Mouse (Mus musculus) kidney, embryonic 14.5 days (tissue): ENCODE results near the gene Zfp524. TPM values are rescaled to one million over a fixed set of nuclear protein-coding genes. Genes with fewer than 3 reads are reported as not detected.
A peak's percentile ranks its signal among the peaks of the same experiment; 100 is the strongest.
"Not testable (repeated sequence)": the region's sequence is repeated elsewhere in the genome, so short reads cannot be mapped to it uniquely, and the experiment has no call there.

Experiments used
- ATAC-seq: fragments of 200-750 bp; cut with Nextera tagmentation; 2 replicates; pipeline ENCODE4 v1.8.0; 2017; ENCODE audit warnings: moderate number of reproducible peaks, mild to moderate bottlenecking, moderate TSS enrichment, moderate library complexity; ENCODE audit not compliant: low FRiP score, low TSS enrichment
- H3K27ac ChIP-seq: fragments of 300-500 bp; sonication (generic); 2 replicates; pipeline ENCODE4 v1.5.1; 2014; ENCODE audit warnings: low read depth, mild to moderate bottlenecking, low read length, moderate library complexity, mixed read lengths
- H3K27me3 ChIP-seq: fragments of 300-500 bp; sonication (generic); 2 replicates; pipeline ENCODE4 v1.6.1; 2014; ENCODE audit warnings: mild to moderate bottlenecking, low read length; ENCODE audit not compliant: control insufficient read depth, insufficient read depth
- H3K36me3 ChIP-seq: fragments of 300-500 bp; sonication (generic); 2 replicates; pipeline ENCODE4 v1.6.1; 2014; ENCODE audit warnings: low read length, mixed read lengths; ENCODE audit not compliant: control insufficient read depth, insufficient read depth
- H3K4me1 ChIP-seq: fragments of 300-500 bp; sonication (generic); 2 replicates; pipeline ENCODE4 v1.6.1; 2014; ENCODE audit warnings: low read length, mixed read lengths; ENCODE audit not compliant: control insufficient read depth, insufficient read depth
- H3K4me2 ChIP-seq: fragments of 300-500 bp; sonication (generic); replicated peaks from 2 replicates; pipeline ENCODE4 v1.6.1; 2014; ENCODE audit warnings: low read depth, mild to moderate bottlenecking, low read length
- H3K4me3 ChIP-seq: fragments of 300-500 bp; sonication (generic); 2 replicates; pipeline ENCODE4 v1.5.1; 2014; ENCODE audit warnings: mild to moderate bottlenecking, low read length
- H3K9ac ChIP-seq: fragments of 300-500 bp; sonication (generic); 2 replicates; pipeline ENCODE4 v1.6.1; 2014; ENCODE audit warnings: low read depth, mild to moderate bottlenecking, low read length, moderate library complexity
- H3K9me3 ChIP-seq: fragments of 300-500 bp; sonication (generic); 2 replicates; pipeline ENCODE4 v1.6.1; 2016; ENCODE audit warnings: low read length; ENCODE audit not compliant: control insufficient read depth
- WGBS: fragments of 180-500 bp; shearing (Covaris S2); extraction: QIAGEN DNeasy Blood & Tissue Kit; methylation state at CpG from one replicate; pipeline ENCODE4 v1.1.7; 2014; 5-methylcytosine and 5-hydroxymethylcytosine counted together
- polyA plus RNA-seq: library from polyadenylated mRNA; unstranded; fragments of >200 nt; fragmentation: Nextera tagmentation; extraction: Ambion mirVana; gene quantifications from 2 replicates; pipeline ENCODE4 v1.2.1, GENCODE M21; 2014

The Zfp524 gene
- polyA plus RNA-seq, 1 experiment from 2014 or later: 12.3 TPM

GRCm38 (mm10) chr7:4993347-4993998, 20.7 kb upstream of the Zfp524 start:
- peak overlapping the region; percentile 18; the same call in 1 of the 2 replicates for H3K9ac ChIP-seq

GRCm38 (mm10) chr7:4993999-4994788, 20.0 kb upstream of the Zfp524 start:
- Histone ChIP-seq H3K9ac (peak overlapping the region; percentile 18; the same call in 1 of the 2 replicates), H3K4me2 (peak overlapping the region; percentile 65; the same call in 1 of the 2 replicates), H3K4me1 (peaks cover 13% of the 10 kb centered on the region; the same call in 1 of the 2 replicates), H3K4me3 (peak overlapping the region; percentile 9), H3K27ac (no peak overlapping the region), H3K36me3 (peaks cover 19% of the 10 kb centered on the region), H3K27me3 (peaks cover 8% of the 10 kb centered on the region; the same call in 1 of the 2 replicates), H3K9me3 (peaks cover 17% of the 10 kb centered on the region)
- ATAC-seq: no peak
- WGBS: 52% methylated on average over 59 of the region's 59 CpGs

More at GRCm38 (mm10) chr7:4993347-4993998, 20.7 kb upstream of the Zfp524 start:
- Histone ChIP-seq H3K27me3 (peaks cover 8% of the 10 kb centered on the region; the same call in 1 of the 2 replicates), H3K9me3 (peaks cover 17% of the 10 kb centered on the region), H3K27ac (no peak overlapping the region), H3K4me1 (peaks cover 13% of the 10 kb centered on the region; the same call in 1 of the 2 replicates), H3K36me3 (peaks cover 19% of the 10 kb centered on the region), H3K4me3 (no peak overlapping the region), H3K4me2 (no peak overlapping the region)
- WGBS: 41% methylated on average over 53 of the region's 55 CpGs
- ATAC-seq: no peak

GRCm38 (mm10) chr7:4995268-4996002, 18.8 kb upstream of the Zfp524 start:
- Histone ChIP-seq H3K36me3 (peaks cover 19% of the 10 kb centered on the region), H3K4me2 (peak overlapping the region; percentile 65), H3K4me1 (peaks cover 13% of the 10 kb centered on the region; the same call in 1 of the 2 replicates), H3K9ac (peak overlapping the region; percentile 87), H3K4me3 (peak overlapping the region; percentile 76), H3K27me3 (peaks cover 8% of the 10 kb centered on the region; the same call in 1 of the 2 replicates), H3K27ac (no peak overlapping the region), H3K9me3 (peaks cover 17% of the 10 kb centered on the region)
- ATAC-seq: no peak
- WGBS: 6% methylated on average over 19 of the region's 19 CpGs

GRCm38 (mm10) chr7:4996003-4996895, 18.0 kb upstream of the Zfp524 start, which contains the start of gene Zfp579:
Zfp579 (minus strand) TSS chr7:4996158.
- Histone ChIP-seq H3K9ac (peak within 1 kb of the TSS; percentile 87), H3K9me3 (peaks cover 17% of the 10 kb centered on the region), H3K4me3 (peak within 1 kb of the TSS; percentile 76), H3K36me3 (peaks cover 19% of the 10 kb centered on the region), H3K4me2 (peak within 1 kb of the TSS; percentile 65), H3K27me3 (peaks cover 8% of the 10 kb centered on the region; the same call in 1 of the 2 replicates), H3K4me1 (peaks cover 13% of the 10 kb centered on the region; the same call in 1 of the 2 replicates), H3K27ac (peak within 1 kb of the TSS; percentile 52; the same call in 1 of the 2 replicates)
- peak; percentile 86 for ATAC-seq
- WGBS: 6% methylated on average over 18 of the region's 26 CpGs

GRCm38 (mm10) chr7:4996934-4997333, 17.3 kb upstream of the Zfp524 start:
- no peak for ATAC-seq
- peaks cover 17% of the 10 kb centered on the region for H3K9me3 ChIP-seq
- H3K4me1 ChIP-seq: peaks cover 13% of the 10 kb centered on the region; the same call in 1 of the 2 replicates
- H3K4me2 ChIP-seq: peak overlapping the region; percentile 65
- peaks cover 19% of the 10 kb centered on the region for H3K36me3 ChIP-seq
- H3K27ac ChIP-seq: no peak overlapping the region
- H3K9ac ChIP-seq: 0 out of 2 replicates have a peak overlapping the region, but pooled peaks have one; percentile 87
- H3K27me3 ChIP-seq: peaks cover 8% of the 10 kb centered on the region; the same call in 1 of the 2 replicates
- peak overlapping the region; percentile 76 for H3K4me3 ChIP-seq
- 67% methylated on average over 6 of the region's 8 CpGs for WGBS

- Histone ChIP-seq H3K4me1 (peaks cover 6% of the 10 kb centered on the region; the same call in 1 of the 2 replicates), H3K27me3 (0 out of 2 replicates have a peak, but pooled peaks cover 2% of the 10 kb centered on the region), H3K4me2 (no peak overlapping the region), H3K4me3 (no peak overlapping the region), H3K27ac (no peak overlapping the region), H3K9me3 (no peaks in the 10 kb centered on the region), H3K9ac (no peak overlapping the region), H3K36me3 (no peaks in the 10 kb centered on the region)
- no peak for ATAC-seq
- 66% methylated on average over 2 of the region's 2 CpGs for WGBS
Observed at GRCm38 (mm10) chr7:4999876-5000275, 14.3 kb upstream of the Zfp524 start.

- H3K4me1 ChIP-seq, H3K27me3 ChIP-seq, ATAC-seq, H3K27ac ChIP-seq, H3K9ac ChIP-seq, H3K9me3 ChIP-seq, H3K4me3 ChIP-seq, H3K4me2 ChIP-seq: not testable (repeated sequence)
- 76% methylated on average over 8 of the region's 8 CpGs for WGBS
- H3K36me3 ChIP-seq: peaks cover 13% of the 10 kb centered on the region
Observed at GRCm38 (mm10) chr7:5002876-5003275, 11.3 kb upstream of the Zfp524 start.
